Mouse (Mus musculus): Measurements from ENCODE around the gene Anxa9.

The Anxa9 gene

DNA sequence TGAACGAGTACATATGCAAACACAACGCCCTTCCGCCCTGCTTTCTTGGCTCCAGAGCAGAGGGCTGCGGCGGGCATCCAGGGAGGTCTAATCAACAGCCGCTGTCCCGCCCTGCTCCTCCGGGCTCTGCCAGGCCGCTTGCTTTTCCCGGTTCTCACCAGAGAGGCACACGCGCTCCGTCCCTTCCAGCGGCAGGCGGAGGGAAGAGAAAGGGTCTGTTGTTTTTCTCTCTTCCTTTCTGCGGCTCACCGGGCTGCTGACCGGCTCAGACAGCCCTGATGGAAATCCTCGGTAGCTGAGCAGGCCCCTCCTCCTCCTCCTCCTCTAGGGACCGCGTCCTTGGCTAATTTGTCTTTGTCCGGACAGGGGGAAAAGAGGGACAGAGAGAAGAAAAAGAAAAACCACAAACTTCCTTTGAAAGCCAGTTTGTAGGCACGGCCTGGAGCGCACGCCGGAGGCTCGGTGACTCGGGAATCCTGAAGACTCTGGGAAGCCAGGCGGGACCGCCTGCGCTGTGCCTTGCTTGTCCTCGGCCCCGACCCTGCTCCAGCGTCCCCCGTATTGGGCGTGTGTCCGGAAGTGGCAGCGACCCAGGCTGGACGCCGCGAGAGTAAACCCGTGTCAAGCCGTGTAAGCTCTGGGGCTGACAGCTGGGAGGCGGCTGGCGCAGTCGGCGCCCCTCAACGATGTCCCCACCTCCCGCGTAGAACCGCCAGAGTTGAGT lies 23.9 kb downstream of the Anxa9 start:
- DNase-seq = peak; percentile 87

GRCm38 (mm10) chr3:95282381-95282864 lies 24.6 kb downstream of the Anxa9 start:
- DNase-seq = peak; percentile 73

DNA sequence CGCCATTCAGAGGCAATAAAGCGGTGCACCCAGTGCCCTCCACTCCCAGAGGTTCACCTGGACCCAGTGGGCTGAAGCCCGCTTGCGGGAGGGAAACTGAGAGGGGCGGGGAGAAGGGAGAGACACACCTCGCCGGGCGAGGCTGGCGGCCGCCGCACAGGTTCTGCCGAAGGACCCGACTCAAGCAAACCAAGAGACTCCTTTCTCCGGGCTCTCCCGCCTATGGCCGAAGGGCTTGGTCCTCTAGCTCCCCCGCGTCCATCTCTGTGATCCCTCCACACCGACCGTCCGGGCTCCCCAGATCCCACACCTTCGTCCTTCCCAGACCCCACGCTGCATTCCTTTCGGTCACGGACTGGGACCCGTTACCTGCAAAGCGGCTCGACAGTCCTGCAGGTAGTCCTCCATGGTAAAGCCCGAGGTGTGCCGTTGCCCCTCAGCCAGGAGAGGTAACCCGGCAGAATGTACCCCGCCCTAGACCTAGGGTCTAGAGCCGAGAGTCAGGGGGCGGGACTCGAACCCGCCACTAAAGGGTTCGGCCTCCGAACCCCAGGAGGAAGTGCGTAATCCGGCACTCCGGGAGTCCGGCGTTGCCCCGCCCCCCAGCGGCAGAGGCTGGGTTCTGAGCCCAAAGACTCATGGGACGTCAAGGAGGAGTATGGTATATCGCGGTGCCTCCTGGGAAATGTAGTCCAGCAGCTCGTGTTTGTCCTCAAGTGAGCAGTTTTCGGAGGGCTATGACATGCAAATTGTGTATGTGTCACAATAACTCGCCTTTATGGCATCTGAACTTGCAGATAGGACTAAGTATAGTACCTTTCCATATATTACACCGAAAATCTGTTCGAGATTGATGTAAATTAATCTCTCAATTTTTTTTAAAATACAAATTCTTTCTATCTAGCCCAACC lies 25.5 kb downstream of the Anxa9 start, which contains the start of the genes Mindy1 and Prune1:
TSS of gene Mindy1 (plus strand) at position 130 of the 911 bp plus-strand sequence.
TSS of gene Prune1 (minus strand) at position 861 of the 911 bp plus-strand sequence.
- peak; percentile 99 for DNase-seq

DNA sequence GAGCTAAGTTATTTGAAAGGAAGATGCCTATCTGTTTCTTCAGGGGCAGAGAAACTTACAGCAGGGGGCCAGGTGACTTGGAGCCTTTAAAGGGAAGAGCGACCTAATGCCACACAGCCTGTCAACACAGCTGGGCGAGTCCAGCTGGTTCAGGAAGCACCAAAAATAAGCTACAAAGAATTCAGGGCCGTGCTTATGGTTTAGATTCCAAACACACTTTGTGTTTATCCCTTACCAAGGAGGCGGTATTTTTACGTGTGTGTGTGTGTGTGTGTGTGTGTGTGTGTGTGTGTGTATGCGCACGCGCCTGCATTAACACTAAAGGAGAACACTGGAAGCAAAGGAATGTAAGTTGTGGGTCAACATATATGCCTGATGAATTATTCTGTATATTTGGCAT lies 26.2 kb downstream of the Anxa9 start:
- DNase-seq = peak; percentile 76

DNA sequence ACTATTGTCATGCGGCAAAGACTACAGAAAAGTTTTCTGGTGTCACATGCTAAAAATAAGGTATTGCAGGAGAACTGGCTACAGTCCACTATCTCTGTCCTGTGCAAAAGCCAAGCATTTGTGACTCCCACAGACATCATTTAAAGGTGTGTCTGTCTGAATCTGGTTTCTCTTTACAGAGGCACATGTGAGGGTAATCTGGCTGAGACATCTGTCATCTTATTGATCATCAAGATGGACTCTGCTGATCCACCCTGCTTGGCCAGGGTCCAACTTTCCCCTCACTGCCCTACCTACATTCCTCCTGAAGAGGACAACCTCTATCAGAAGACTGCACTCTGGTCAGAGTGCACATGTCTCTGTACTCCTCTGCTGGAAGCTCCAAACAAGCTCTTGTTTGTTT lies 29.8 kb downstream of the Anxa9 start:
- DNase-seq = peak; percentile 63

GRCm38 (mm10) chr3:95276428-95276934 lies 30.5 kb downstream of the Anxa9 start:
- no peak for DNase-seq

GRCm38 (mm10) chr3:95275161-95275560 lies 31.8 kb downstream of the Anxa9 start:
- no peak for DNase-seq

- no peak for DNase-seq
Observed at GRCm38 (mm10) chr3:95274453-95274852, 32.5 kb downstream of the Anxa9 start.

DNA sequence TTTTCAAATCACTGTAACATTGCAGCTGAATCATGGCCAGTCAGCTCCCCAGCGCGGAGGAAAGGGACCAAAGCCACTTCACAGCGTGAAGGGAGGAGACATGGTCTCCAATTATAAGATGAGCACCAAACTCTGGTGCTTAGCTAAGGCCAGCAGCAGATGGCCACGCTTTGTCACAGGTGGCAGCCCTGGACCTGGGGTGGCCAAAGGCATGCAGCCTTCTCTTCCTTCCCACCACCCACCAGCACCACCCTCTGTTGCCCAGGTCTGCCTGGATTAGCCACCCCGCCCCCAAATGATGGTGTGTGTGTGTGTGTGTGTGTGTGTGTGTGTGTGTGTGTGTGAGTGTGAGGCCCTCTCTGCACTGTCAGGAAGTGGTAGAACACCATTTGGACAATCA lies 33.5 kb downstream of the Anxa9 start:
- peak; percentile 96 for DNase-seq

- no peak for DNase-seq
Observed at GRCm38 (mm10) chr3:95270766-95271364, 36.1 kb downstream of the Anxa9 start.

DNA sequence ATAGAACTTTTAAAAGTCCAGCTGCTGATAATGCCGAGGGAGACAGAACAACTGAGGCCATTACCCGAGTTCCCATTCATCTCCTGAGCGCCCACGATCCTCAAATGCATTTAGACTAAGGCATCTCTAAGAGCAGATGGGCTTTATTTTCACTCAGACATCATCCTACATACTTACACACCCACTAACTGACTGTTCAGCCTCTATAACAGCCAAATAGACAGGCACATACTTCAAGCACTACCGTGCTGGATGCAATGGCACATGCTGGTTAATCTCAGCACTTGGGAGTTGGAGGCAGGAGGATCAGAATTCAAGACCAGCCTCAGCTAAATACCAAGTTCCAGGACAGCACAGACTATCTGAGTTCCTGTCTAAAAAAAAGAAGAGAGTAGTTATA lies 37.2 kb downstream of the Anxa9 start:
- DNase-seq = no peak

GRCm38 (mm10) chr3:95267855-95268254 lies 39.1 kb downstream of the Anxa9 start:
- no peak for DNase-seq

DNA sequence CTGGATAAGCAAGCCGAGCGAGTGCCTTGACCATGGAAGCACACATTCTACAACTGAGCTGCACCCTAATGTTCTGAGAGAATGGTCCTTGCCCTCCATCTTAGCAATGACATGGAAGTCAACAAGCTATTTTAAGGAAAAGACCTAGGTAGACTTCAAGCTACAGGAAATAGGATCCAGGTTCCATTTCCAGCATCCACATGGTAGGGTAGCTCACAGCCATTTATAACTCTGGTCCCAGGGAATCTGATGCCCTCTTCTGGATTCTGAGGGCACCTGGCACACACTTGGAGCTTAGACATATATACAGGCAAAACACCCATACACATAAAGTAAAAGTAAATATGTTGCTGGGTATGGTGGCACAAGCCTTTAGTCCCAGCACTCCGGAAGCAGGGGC lies 40.9 kb downstream of the Anxa9 start:
- DNase-seq = no peak

DNA sequence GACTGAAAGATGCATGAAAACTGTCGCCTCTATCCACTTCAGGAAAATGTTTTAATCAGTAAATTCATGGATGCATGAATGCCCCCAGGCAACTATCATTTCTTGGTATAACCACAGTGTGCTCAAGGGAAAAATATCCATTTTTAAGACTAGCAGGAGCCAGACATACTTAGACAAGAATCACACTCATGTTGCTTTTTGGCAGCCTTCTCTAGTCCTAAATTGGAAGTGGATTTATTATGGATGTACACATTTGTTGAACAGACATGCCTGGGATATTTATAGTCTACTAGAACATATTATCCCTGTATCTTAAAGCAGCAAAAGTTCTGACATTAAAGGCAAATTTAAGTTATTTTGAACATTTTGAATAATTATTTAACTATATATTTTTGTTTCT lies 42.3 kb downstream of the Anxa9 start:
- no peak for DNase-seq

DNA sequence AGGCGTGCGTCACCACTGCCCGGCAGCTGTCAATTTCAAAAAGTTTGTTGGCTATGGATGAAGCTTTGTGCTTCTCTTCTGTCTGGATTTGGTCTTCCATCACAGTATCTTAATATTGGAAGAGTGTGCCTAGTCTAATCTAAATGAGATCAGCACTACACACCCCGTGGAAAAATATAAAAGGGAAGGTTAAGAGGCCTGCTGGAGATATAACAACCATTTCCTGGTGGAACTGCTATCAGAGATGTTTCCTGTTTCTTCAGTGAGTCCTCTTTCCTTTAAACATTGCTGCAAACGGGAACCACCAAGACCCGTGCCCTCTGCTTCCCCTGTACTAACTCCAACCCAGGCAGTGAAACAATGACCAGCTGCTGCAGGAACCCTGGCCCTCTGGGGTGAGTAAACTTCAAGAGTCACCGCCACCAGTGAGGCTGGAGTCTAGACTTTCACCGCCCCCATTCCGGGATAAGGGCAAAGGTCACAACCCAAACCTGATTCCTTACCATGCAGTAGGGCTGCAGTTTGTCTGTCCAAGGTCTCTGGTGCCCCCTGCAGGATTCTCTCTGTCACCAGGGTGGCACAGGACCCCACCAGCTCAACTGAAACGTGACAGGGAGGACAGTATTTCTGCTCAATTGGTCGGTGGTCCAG lies 43.8 kb downstream of the Anxa9 start:
- peak; percentile 68 for DNase-seq

DNA sequence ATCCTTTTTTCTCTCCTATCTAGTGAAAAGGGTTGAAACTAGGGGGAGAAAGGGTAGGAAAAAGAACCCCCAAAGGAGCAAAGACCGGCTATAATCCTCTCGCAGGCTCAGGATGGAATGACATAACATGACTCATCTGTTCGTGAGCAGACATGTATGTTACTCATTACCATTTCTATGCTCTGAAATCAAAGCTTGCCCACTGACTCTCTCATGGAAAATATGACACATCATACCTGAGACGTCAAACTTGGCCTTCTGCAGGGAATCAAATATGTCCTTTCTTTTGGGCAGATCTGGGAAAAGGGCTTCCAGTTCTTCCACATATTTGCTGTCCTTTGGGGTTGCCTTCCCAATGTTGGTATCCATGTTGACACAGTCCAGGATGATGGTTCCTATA lies 45.0 kb downstream of the Anxa9 start:
- no peak for DNase-seq

- no peak for DNase-seq
Observed at GRCm38 (mm10) chr3:95256931-95257330, 50.0 kb downstream of the Anxa9 start.

GRCm38 (mm10) chr3:95250783-95251424 lies 56.1 kb downstream of the Anxa9 start, which contains the start of gene Bnipl:
Gene Bnipl, minus strand, starts transcription at chr3:95251193.
- DNase-seq = no peak

DNA sequence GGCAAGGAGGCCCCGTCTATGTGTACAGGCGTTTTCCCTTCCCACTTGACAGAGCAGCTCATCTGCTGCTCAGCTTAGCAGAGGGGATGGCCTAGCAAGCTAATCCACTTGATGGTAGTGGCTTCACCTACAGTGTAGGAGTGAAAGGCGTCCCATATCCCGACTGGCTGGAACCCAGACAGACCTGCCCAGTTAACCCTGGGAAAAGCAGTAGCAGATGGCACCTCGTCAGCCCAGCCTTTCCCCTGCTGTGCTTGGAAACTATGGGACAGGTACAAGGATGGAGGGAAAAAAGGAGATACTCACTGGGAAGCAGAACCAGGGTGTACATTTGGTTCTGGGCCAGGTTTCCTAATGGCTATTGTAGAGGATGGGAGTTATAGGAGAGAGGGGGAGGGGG lies 56.6 kb downstream of the Anxa9 start:
- DNase-seq = peak; percentile 94

- DNase-seq = no peak
Observed at GRCm38 (mm10) chr3:95247660-95248336, 59.2 kb downstream of the Anxa9 start.
